Mouse (Mus musculus) neural tube, embryonic 14.5 days (tissue): ENCODE results near the gene Large1. TPM values are rescaled to one million over a fixed set of nuclear protein-coding genes. Genes with fewer than 3 reads are reported as not detected.
A peak's percentile ranks its signal among the peaks of the same experiment; 100 is the strongest.
"Not testable (repeated sequence)": the region's sequence is repeated elsewhere in the genome, so short reads cannot be mapped to it uniquely, and the experiment has no call there.

Source experiments
- ATAC-seq: fragments of 200-750 bp; cut with Nextera tagmentation; 2 replicates; pipeline ENCODE4 v1.8.0; 2017; ENCODE audit warnings: low read depth, mild to moderate bottlenecking, moderate TSS enrichment, moderate library complexity
- H3K27ac ChIP-seq: fragments of 300-500 bp; sonication (generic); 2 replicates; pipeline ENCODE4 v1.5.1; 2014; ENCODE audit warnings: low read depth, mild to moderate bottlenecking, control low read depth, low read length, moderate library complexity, mixed read lengths
- H3K27me3 ChIP-seq: fragments of 300-500 bp; sonication (generic); 2 replicates; pipeline ENCODE4 v1.6.1; 2014; ENCODE audit warnings: low read length; ENCODE audit not compliant: control insufficient read depth, insufficient read depth
- H3K36me3 ChIP-seq: fragments of 300-500 bp; sonication (generic); 2 replicates; pipeline ENCODE4 v1.6.1; 2014; ENCODE audit warnings: low read length, mixed read lengths; ENCODE audit not compliant: control insufficient read depth, insufficient read depth
- H3K4me1 ChIP-seq: fragments of 300-500 bp; sonication (generic); 2 replicates; pipeline ENCODE4 v1.6.1; 2014; ENCODE audit warnings: low read length; ENCODE audit not compliant: control insufficient read depth, insufficient read depth
- H3K4me2 ChIP-seq: fragments of 300-500 bp; sonication (generic); 2 replicates; pipeline ENCODE4 v1.6.1; 2014; ENCODE audit warnings: mild to moderate bottlenecking, low read depth, low read length, control low read depth
- H3K4me3 ChIP-seq: fragments of 300-500 bp; sonication (generic); 2 replicates; pipeline ENCODE4 v1.5.1; 2014; ENCODE audit warnings: low read depth, low read length, control low read depth, mixed read lengths
- H3K9ac ChIP-seq: fragments of 300-500 bp; sonication (generic); replicated peaks from 2 replicates; pipeline ENCODE4 v1.6.1; 2014; ENCODE audit warnings: low read depth, mild to moderate bottlenecking, control low read depth, low read length, mixed read lengths
- H3K9me3 ChIP-seq: fragments of 300-500 bp; sonication (generic); 2 replicates; pipeline ENCODE4 v1.6.1; 2016; ENCODE audit warnings: low read length; ENCODE audit not compliant: control insufficient read depth
- WGBS: fragments of 180-500 bp; shearing (Covaris S2); extraction: QIAGEN DNeasy Blood & Tissue Kit; methylation state at CpG from one replicate; pipeline ENCODE4 v1.1.7; 2014; 5-methylcytosine and 5-hydroxymethylcytosine counted together
- polyA plus RNA-seq: library from polyadenylated mRNA; unstranded; fragments of >200 nt; fragmentation: Nextera tagmentation; extraction: Ambion mirVana; gene quantifications from 2 replicates; pipeline ENCODE4 v1.2.1, GENCODE M21; 2014

Large1 gene
- polyA plus RNA-seq, 1 experiment from 2014 or later, result 28.5 TPM

DNA sequence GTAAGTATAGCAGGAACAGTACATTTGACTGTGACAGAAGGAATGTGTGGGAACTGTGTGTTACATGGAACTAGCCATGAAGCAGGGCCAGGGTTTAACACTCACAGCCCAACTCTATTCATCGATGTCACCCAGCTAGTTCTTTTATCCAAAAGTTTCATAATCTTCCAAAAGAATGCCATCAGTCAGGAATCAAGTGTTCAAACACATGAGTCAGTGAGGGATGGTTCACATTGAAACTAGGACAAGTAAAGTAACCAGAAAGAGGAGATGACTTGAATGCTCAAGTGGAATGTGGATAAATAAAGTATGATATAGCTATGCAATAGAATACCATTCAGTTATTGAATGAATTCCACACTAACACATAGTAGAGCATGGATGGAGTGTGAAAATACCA is 359.5 kb downstream of the Large1 start:
- H3K9ac ChIP-seq, result no peak overlapping the region
- H3K27me3 ChIP-seq, result no peaks in the 10 kb centered on the region
- H3K4me3 ChIP-seq, result no peak overlapping the region
- no peak overlapping the region for H3K4me2 ChIP-seq
- H3K9me3 ChIP-seq, result no peaks in the 10 kb centered on the region
- no peaks in the 10 kb centered on the region for H3K36me3 ChIP-seq
- WGBS, result 97% methylated on average over 1 of the region's 1 CpGs
- no peaks in the 10 kb centered on the region for H3K4me1 ChIP-seq
- ATAC-seq, result no peak
- no peak overlapping the region for H3K27ac ChIP-seq

DNA sequence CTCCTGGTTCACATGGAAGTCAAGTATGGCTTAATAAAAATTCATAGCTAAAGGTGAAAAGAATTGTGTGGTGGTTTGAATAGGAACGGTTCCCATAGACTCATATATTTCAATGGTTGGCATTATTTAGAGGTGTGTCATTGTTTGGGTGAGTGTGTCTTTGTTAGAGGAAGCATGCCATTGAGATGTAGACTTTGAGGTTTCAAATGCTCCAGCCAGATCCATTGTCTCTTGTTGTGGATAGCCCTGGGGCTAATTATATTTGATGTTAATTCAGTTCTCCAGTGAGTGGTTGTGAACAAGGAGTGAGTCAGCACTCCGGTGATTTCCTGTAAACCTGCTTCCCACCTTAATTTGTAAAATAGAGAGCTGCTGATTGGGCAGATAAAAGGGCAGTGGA is 362.9 kb downstream of the Large1 start:
- Histone ChIP-seq H3K27ac (no peak overlapping the region), H3K4me1 (no peaks in the 10 kb centered on the region), H3K4me3 (no peak overlapping the region), H3K9me3 (no peaks in the 10 kb centered on the region), H3K9ac (no peak overlapping the region), H3K27me3 (no peaks in the 10 kb centered on the region), H3K4me2 (no peak overlapping the region), H3K36me3 (no peaks in the 10 kb centered on the region)
- no peak for ATAC-seq
- 53% methylated on average over 2 of the region's 2 CpGs for WGBS

DNA sequence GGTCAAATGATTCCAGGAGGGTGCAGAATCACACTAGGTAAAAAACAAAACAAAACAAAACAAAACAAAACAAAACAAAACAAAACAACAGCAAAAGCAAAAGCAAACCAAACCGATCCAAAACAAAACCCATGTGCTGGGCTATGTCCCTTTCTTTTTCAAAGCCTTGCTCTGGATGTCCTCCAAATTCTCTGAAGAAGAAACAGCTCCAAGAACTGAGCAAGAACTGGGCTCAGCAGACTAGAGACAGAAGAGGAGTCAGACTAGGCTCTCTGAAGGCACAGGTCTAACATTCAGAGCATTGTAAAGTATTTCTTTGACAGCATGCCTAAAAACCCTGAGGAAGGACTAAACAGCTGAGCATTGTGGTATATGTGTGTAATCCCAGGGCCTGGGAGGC is 370.5 kb downstream of the Large1 start:
- no peak for ATAC-seq
- WGBS, result 95% methylated on average over 1 of the region's 1 CpGs
- H3K27me3 ChIP-seq, result no peaks in the 10 kb centered on the region
- H3K36me3 ChIP-seq, result no peaks in the 10 kb centered on the region
- H3K9me3 ChIP-seq, result no peaks in the 10 kb centered on the region
- H3K4me3 ChIP-seq, result no peak overlapping the region
- H3K9ac ChIP-seq, result no peak overlapping the region
- H3K27ac ChIP-seq, result no peak overlapping the region
- H3K4me2 ChIP-seq, result no peak overlapping the region
- H3K4me1 ChIP-seq, result no peaks in the 10 kb centered on the region

DNA sequence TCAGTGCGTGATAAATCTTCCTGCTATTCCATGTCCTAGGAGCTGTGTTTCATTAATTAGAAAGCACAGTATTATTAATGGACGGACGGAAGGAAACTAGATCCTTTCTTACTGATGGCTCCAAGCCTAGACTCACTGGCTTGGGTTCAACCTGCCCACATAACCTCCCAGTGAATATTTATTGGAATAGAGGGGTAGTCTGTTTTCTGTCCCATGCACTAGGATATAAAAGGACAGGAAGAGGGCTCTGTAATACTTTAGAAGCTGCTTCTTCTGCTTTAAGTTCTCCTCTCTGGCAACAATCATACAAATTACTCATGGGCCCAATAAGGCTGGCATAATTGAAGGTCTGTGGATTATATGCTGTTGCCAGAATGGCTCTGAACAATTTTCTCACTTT is 398.3 kb downstream of the Large1 start:
- ATAC-seq, result no peak
- Histone ChIP-seq H3K36me3 (no peaks in the 10 kb centered on the region), H3K9me3 (no peaks in the 10 kb centered on the region)

DNA sequence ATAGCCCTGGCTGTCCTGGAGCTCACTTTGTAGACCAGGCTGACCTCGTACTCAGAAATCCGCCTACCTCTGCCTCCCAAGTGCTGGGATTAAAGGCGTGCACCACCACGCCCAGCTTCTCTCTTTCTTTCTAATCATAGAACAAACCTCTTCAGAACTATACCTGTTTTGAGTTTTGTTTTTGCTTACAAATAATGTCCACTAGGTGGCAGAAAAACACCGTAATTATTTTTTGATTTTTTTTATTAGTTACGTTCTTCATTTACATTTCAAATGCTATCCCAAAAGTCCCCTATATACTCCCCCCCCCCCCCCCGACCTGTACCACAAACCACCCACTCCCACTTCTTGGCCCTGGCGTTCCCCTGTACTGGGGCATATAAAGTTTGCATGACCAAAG is 411.9 kb downstream of the Large1 start:
- H3K36me3 ChIP-seq, H3K4me3 ChIP-seq, H3K9ac ChIP-seq, H3K27ac ChIP-seq, H3K4me2 ChIP-seq, H3K4me1 ChIP-seq, ATAC-seq, H3K9me3 ChIP-seq, H3K27me3 ChIP-seq: not testable (repeated sequence)
- WGBS, result 79% methylated on average over 8 of the region's 8 CpGs

More for the DNA sequence above, 398.3 kb downstream of the Large1 start:
- no peaks in the 10 kb centered on the region for H3K4me1 ChIP-seq
- no peak overlapping the region for H3K4me3 ChIP-seq
- no peaks in the 10 kb centered on the region for H3K27me3 ChIP-seq
- 88% methylated on average over 3 of the region's 3 CpGs for WGBS
- no peak overlapping the region for H3K27ac ChIP-seq
- H3K9ac ChIP-seq, result no peak overlapping the region
- no peak overlapping the region for H3K4me2 ChIP-seq

DNA sequence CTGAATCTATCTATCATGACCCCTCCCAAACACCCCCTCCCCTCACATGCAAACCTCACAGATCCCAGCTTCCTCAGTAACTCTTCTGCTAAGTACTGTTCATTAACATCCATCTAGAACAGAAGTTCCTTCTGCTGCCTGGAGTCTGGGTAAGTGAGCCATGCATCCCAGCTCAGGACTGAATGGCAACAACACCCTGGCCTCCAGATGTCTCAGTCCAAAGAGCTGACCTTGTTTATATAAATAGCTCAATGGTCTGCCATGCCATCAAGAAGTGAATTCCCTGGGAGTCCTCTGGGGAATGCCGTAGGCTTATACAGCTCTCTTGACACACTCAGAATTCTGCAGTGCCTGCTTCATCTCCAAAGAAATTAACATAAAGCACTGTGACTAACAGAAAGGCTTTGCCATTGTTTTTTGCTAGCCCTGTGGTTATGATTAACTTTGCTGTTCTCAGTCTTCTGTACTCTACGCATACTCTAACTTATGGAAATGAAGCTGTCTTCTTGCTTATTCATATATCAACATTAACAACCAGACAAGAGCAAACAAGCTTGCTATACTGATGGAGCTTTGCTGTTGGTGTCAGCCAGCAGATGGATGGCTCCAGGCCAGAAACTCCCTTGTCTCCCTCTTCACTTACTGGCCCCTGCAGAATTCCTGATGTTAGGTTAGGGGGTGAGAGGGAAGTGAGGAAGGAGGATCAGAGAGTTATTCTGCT is 434.0 kb downstream of the Large1 start:
- Histone ChIP-seq H3K4me3 (no peak overlapping the region), H3K4me2 (no peak overlapping the region), H3K4me1 (no peaks in the 10 kb centered on the region; the same call in 1 of the 2 replicates), H3K9ac (no peak overlapping the region), H3K27ac (no peak overlapping the region), H3K9me3 (no peaks in the 10 kb centered on the region), H3K36me3 (no peaks in the 10 kb centered on the region), H3K27me3 (no peaks in the 10 kb centered on the region)
- peak; percentile 76 for ATAC-seq
- 30% methylated on average over 2 of the region's 2 CpGs for WGBS

DNA sequence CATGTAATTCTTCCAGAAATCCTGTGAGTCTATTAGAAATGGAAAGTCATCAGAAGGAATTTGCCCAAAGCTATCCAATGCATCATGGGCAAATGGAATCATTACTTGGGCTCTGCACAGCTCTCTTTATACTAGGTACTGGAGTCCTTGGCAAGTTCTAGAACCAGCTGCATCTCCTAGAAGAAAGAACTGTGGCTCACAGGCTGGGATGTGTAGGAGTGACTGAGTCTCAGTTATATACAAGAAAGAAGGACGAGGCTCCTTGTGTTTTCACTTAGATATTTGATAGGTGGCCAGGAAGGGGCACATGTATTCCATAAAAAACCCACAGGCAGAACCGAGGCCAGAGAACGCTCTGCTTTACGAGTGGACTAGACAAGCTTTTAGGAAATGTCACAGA is 447.8 kb downstream of the Large1 start:
- Histone ChIP-seq H3K27me3 (no peaks in the 10 kb centered on the region), H3K9ac (no peak overlapping the region), H3K4me3 (no peak overlapping the region), H3K9me3 (no peaks in the 10 kb centered on the region), H3K36me3 (no peaks in the 10 kb centered on the region), H3K27ac (no peak overlapping the region), H3K4me2 (no peak overlapping the region), H3K4me1 (no peaks in the 10 kb centered on the region)
- WGBS, result 94% methylated on average over 4 of the region's 4 CpGs
- no peak for ATAC-seq

DNA sequence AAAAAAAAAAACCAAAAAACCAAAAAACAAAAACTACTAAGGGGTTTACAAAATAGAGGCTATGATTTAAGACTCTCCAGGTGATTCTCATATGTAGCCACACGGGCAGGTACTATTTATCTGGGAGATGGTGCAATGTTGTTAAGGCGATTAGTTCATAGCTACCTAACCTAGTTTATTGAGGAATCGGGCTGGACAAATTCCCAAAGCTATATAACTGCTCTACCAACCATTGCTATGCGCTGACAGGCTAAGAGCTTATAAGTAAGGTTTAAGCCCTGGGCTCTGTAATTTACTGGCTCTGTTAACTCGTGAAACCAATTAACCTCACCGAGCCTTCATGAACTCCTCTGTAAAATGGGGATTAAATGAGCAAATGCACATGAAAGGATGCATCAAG is 451.7 kb downstream of the Large1 start:
- H3K4me2 ChIP-seq, result no peak overlapping the region
- no peaks in the 10 kb centered on the region for H3K27me3 ChIP-seq
- H3K27ac ChIP-seq, result no peak overlapping the region
- H3K9ac ChIP-seq, result no peak overlapping the region
- no peaks in the 10 kb centered on the region for H3K36me3 ChIP-seq
- no peak for ATAC-seq
- H3K9me3 ChIP-seq, result no peaks in the 10 kb centered on the region
- no peaks in the 10 kb centered on the region for H3K4me1 ChIP-seq
- H3K4me3 ChIP-seq, result no peak overlapping the region
- 80% methylated on average over 6 of the region's 6 CpGs for WGBS

DNA sequence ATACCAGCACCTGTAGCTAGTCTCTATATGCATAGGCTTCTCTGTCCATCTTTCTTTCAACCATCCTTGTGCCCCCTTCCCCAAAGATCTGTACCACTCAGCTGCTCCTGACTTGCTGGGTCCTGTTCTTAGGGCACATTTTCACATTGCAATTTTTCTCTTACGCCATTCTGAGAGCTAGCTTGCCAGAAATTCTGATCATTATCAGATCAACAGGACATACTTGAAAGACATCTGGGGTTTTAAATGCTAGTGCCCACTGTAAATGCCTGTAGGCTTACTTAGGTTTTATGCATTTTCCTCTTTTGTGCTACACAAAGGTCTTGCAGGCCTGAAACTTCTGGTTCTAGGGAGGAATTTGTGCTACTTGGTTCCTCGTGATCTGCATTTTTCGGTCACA is 454.0 kb downstream of the Large1 start:
- no peak for ATAC-seq
- H3K4me3 ChIP-seq, result no peak overlapping the region
- 98% methylated on average over 3 of the region's 3 CpGs for WGBS

More for the DNA sequence above, 454.0 kb downstream of the Large1 start:
- Histone ChIP-seq H3K9me3 (no peaks in the 10 kb centered on the region), H3K4me1 (no peaks in the 10 kb centered on the region), H3K4me2 (no peak overlapping the region), H3K9ac (no peak overlapping the region), H3K27ac (no peak overlapping the region), H3K36me3 (no peaks in the 10 kb centered on the region), H3K27me3 (no peaks in the 10 kb centered on the region)
